Mouse (Mus musculus): ENCODE data around the gene Gm28539. TPM values are rescaled to one million over a fixed set of nuclear protein-coding genes. Genes with fewer than 3 reads are reported as not detected.
A peak's percentile ranks its signal among the peaks of the same experiment; 100 is the strongest.
"Not testable (repeated sequence)": the region's sequence is repeated elsewhere in the genome, so short reads cannot be mapped to it uniquely, and the experiment has no call there.

Gene Gm28539
- polyA plus RNA-seq, 1 experiment from 2014 or later, result not detected

- TF ChIP-seq CTCF (IDR thresholded peaks at IDR 0.05; ENCODE audit: low read depth), result no peak
- Histone ChIP-seq H3K4me1 (replicated peaks; ENCODE audit: insufficient read depth, low read length) (no peaks in the 10 kb centered on the region), H3K4me2 (ENCODE audit: low read length) (no peak overlapping the region), H3K36me3 (ENCODE audit: insufficient read depth, low read length) (no peaks in the 10 kb centered on the region), H3K27ac (no peak overlapping the region), H3K4me3 (replicated peaks; ENCODE audit: low read depth, low read length) (no peak overlapping the region), H3K9ac (ENCODE audit: low read depth, low read length) (no peak overlapping the region), H3K9me3 (replicated peaks; ENCODE audit: low read length) (no peaks in the 10 kb centered on the region), H3K27me3 (ENCODE audit: insufficient read depth, low read length) (no peaks in the 10 kb centered on the region)
- 90% methylated on average over 15 of the region's 15 CpGs for WGBS
- DNase-seq (ENCODE audit: low spot score) (no peak), ATAC-seq (replicated peaks; ENCODE audit: low FRiP score, low read depth) (no peak)
These were observed 10.0 kb downstream of the Gm28539 start for GRCm38 (mm10) chr16:18846301-18846820.

DNA sequence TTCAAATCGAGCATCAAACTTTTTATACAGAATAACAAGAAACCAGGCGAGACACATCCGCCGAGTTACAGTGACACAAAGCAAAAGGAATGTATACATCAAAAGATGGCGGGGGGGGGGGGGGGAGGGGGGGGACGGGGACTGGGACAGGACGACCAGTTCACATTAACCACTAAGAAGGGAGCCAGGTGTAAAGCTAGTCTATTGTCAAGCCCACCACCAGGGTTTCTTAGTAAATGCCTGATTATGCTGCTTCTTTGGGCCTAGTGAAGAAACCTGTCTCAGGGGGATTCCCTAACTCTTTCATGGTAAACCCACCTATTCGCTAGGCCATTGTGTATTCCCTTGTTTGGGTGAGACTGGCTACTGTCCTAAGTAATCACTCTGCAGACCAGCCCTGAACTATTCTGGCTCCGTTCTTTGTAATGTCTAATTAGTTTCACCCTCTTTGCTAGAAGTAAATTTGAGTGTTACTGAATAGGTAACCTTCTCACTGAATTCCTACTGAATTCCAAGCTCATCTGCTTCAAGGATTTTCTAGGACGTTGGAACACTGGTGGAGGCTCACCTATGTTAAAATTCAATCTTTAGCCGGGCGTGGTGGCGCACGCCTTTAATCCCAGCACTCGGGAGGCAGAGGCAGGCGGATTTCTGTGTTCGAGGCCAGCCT lies 13.3 kb downstream of the Gm28539 start:
- not testable (repeated sequence) for H3K36me3 ChIP-seq (ENCODE audit: insufficient read depth, low read length); DNase-seq (ENCODE audit: low spot score); H3K9ac ChIP-seq (ENCODE audit: low read depth, low read length); H3K27ac ChIP-seq; H3K4me3 ChIP-seq (replicated peaks; ENCODE audit: low read depth, low read length); H3K27me3 ChIP-seq (ENCODE audit: insufficient read depth, low read length); H3K4me2 ChIP-seq (ENCODE audit: low read length); H3K9me3 ChIP-seq (replicated peaks; ENCODE audit: low read length); ATAC-seq (replicated peaks; ENCODE audit: low FRiP score, low read depth); H3K4me1 ChIP-seq (replicated peaks; ENCODE audit: insufficient read depth, low read length)
- WGBS, result 89% methylated on average over 15 of the region's 17 CpGs

DNA sequence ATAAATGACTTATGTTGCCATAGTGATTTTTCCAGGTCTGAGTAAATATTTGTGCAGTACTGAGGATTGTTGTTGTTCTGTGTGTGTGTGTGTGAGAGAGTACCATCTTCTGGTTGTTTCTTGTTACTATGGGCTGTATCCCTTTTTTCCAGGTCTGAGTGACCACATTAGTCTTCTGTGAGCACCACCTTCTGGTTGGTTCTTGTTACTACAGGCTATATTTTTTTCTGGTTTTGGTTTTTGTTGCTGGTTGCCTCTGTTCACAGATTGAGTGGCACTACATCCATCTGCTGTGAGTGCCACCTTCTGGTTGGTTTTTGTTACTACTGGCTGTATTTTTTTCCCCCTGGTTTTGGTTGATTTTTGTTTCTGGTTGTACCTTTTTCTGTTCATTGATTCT lies 22.2 kb downstream of the Gm28539 start:
- no peaks in the 10 kb centered on the region for H3K9me3 ChIP-seq (replicated peaks; ENCODE audit: low read length)
- no peak; the same call in 1 of the 2 replicates for ATAC-seq (replicated peaks; ENCODE audit: low FRiP score, low read depth)
- no peak overlapping the region for H3K27ac ChIP-seq
- TF ChIP-seq CTCF (IDR thresholded peaks at IDR 0.05; ENCODE audit: low read depth), result peak; percentile 67
- no peak overlapping the region for H3K9ac ChIP-seq (ENCODE audit: low read depth, low read length)
- H3K36me3 ChIP-seq (ENCODE audit: insufficient read depth, low read length), result no peaks in the 10 kb centered on the region
- H3K27me3 ChIP-seq (ENCODE audit: insufficient read depth, low read length), result no peaks in the 10 kb centered on the region
- DNase-seq (ENCODE audit: low spot score), result peak; percentile 72
- no peak overlapping the region for H3K4me3 ChIP-seq (replicated peaks; ENCODE audit: low read depth, low read length)
- no peaks in the 10 kb centered on the region for H3K4me1 ChIP-seq (replicated peaks; ENCODE audit: insufficient read depth, low read length)
- no peak overlapping the region for H3K4me2 ChIP-seq (ENCODE audit: low read length)

DNA sequence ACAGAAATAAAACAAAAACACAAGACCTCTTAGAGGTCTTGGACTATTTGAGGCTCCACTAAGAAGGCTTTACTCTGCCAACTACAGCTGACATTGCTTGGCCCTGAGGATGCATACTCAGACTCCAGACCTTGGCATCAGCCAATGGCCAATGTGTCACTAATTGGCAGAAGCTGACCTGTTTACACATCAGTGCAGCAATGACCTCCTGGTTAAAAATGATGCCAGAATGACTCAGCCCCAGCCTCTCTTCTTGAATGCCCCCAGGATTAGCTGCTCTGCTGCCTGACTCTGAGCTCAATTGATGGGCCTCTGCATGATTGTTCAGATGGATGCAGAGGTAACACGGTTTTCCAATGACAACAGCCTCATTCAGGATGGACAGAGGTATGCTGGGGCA lies 23.8 kb downstream of the Gm28539 start:
- H3K9me3 ChIP-seq (replicated peaks; ENCODE audit: low read length), result no peaks in the 10 kb centered on the region
- no peaks in the 10 kb centered on the region for H3K27me3 ChIP-seq (ENCODE audit: insufficient read depth, low read length)
- no peaks in the 10 kb centered on the region for H3K4me1 ChIP-seq (replicated peaks; ENCODE audit: insufficient read depth, low read length)
- no peaks in the 10 kb centered on the region for H3K36me3 ChIP-seq (ENCODE audit: insufficient read depth, low read length)
- no peak overlapping the region for H3K27ac ChIP-seq
- H3K4me2 ChIP-seq (ENCODE audit: low read length), result no peak overlapping the region
- ATAC-seq (replicated peaks; ENCODE audit: low FRiP score, low read depth) (peak; percentile 74), DNase-seq (ENCODE audit: low spot score) (peak; percentile 8)
- no peak overlapping the region for H3K4me3 ChIP-seq (replicated peaks; ENCODE audit: low read depth, low read length)
- WGBS, result 63% methylated on average over 1 of the region's 1 CpGs
- TF ChIP-seq CTCF (IDR thresholded peaks at IDR 0.05; ENCODE audit: low read depth), result no peak
- H3K9ac ChIP-seq (ENCODE audit: low read depth, low read length), result no peak overlapping the region

DNA sequence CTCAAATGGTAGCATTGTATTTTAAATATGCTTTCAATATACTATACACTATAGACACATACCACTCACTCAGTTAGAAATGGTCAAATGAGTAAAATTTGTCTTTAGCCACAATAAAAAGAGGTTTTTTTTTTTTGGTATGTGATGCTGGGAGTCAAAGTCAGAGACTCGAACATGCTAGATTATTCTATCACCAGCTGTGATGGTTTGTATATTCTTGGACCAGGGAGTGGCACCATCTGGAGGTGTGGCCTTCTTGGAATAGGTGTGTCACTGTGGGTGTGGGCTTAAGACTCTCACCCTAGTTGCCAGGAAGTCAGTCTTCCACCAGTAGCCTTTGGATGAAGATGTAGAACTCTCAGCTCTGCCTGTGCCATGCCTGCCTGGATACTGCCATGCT lies 34.1 kb downstream of the Gm28539 start:
- H3K27me3 ChIP-seq (ENCODE audit: insufficient read depth, low read length); H3K4me3 ChIP-seq (replicated peaks; ENCODE audit: low read depth, low read length); H3K27ac ChIP-seq; H3K9me3 ChIP-seq (replicated peaks; ENCODE audit: low read length); DNase-seq (ENCODE audit: low spot score); ATAC-seq (replicated peaks; ENCODE audit: low FRiP score, low read depth); H3K4me1 ChIP-seq (replicated peaks; ENCODE audit: insufficient read depth, low read length); H3K9ac ChIP-seq (ENCODE audit: low read depth, low read length); H3K4me2 ChIP-seq (ENCODE audit: low read length): not testable (repeated sequence)
- WGBS, result 83% methylated on average over 1 of the region's 1 CpGs
- H3K36me3 ChIP-seq (ENCODE audit: insufficient read depth, low read length), result peaks cover 24% of the 10 kb centered on the region

DNA sequence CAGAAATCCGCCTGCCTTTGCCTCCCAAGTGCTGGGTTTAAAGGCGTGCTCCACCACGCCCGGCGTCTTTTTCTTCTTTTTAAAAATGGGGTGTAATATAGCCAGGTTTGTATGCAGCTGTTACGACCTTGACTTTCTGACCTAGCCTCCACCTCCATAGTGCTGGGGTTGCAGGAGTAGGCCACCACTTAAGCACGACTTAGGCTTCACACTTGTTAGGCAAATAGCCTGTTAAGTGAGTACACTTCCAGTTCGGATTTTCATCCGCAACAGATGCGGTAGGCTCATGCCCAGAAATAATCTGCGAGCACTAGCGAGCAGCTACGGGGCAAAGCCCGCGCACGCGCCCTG lies 39.7 kb downstream of the Gm28539 start:
- Histone ChIP-seq H3K9ac (ENCODE audit: low read depth, low read length) (peak overlapping the region; percentile 92), H3K36me3 (ENCODE audit: insufficient read depth, low read length) (peaks cover 24% of the 10 kb centered on the region), H3K4me1 (replicated peaks; ENCODE audit: insufficient read depth, low read length) (peaks cover 8% of the 10 kb centered on the region; the same call in 1 of the 2 replicates), H3K27ac (peak overlapping the region; percentile 97), H3K27me3 (ENCODE audit: insufficient read depth, low read length) (no peaks in the 10 kb centered on the region), H3K4me3 (replicated peaks; ENCODE audit: low read depth, low read length) (peak overlapping the region; percentile 95), H3K9me3 (replicated peaks; ENCODE audit: low read length) (no peaks in the 10 kb centered on the region), H3K4me2 (ENCODE audit: low read length) (peak overlapping the region; percentile 90)
- peak; percentile 10; the same call in 1 of the 2 replicates for ATAC-seq (replicated peaks; ENCODE audit: low FRiP score, low read depth)
- 2% methylated on average over 17 of the region's 17 CpGs for WGBS
- TF ChIP-seq CTCF (IDR thresholded peaks at IDR 0.05; ENCODE audit: low read depth), result no peak
- DNase-seq (ENCODE audit: low spot score), result no peak

Measured in kidney, postnatal 0 days (tissue).